Mouse (Mus musculus) heart, adult 2 months (tissue): ENCODE measurements around the gene Tspo2. TPM values are rescaled to one million over a fixed set of nuclear protein-coding genes. Genes with fewer than 3 reads are reported as not detected.

Experiments used
- DNase-seq, 2 experiments: peaks; one replicate each; pipeline ENCODE4 v3.0.0; 2021
- H3K27ac ChIP-seq: fragments of 200-600 bp; 2 replicates; pipeline ENCODE4 v1.8.1; 2022
- H3K27me3 ChIP-seq: fragments of 200-500 bp; 2 replicates; pipeline ENCODE4 v1.6.1; 2012; ENCODE audit warnings: mild to moderate bottlenecking, low read length, inconsistent platforms, mixed read lengths; ENCODE audit not compliant: control insufficient read depth, insufficient read depth
- H3K36me3 ChIP-seq: fragments of 200-500 bp; 2 replicates; pipeline ENCODE4 v1.6.1; 2012; ENCODE audit warnings: low read length, inconsistent platforms; ENCODE audit not compliant: control insufficient read depth, insufficient read depth
- H3K4me1 ChIP-seq: fragments of 200-500 bp; 2 replicates; pipeline ENCODE4 v1.6.1; 2011; ENCODE audit warnings: low read length; ENCODE audit not compliant: control insufficient read depth, insufficient read depth
- H3K4me3 ChIP-seq: fragments of 200-600 bp; 2 replicates; pipeline ENCODE4 v1.8.1; 2022
- H3K79me2 ChIP-seq: fragments of 200-500 bp; replicated peaks from 2 replicates; pipeline ENCODE4 v1.6.1; 2012; ENCODE audit warnings: mild to moderate bottlenecking, inconsistent platforms, low read length, moderate library complexity, mixed read lengths; ENCODE audit not compliant: control insufficient read depth, insufficient read depth
- H3K9ac ChIP-seq: fragments of 200-500 bp; 2 replicates; pipeline ENCODE4 v1.6.1; 2012; ENCODE audit warnings: low read depth, mild to moderate bottlenecking, control low read depth, inconsistent platforms, low read length, mixed read lengths
- CTCF ChIP-seq: fragments of 200-600 bp; IDR thresholded peaks from 2 replicates; pipeline ENCODE4 v1.8.1; 2022; ENCODE audit warnings: antibody characterized with exemption, mild to moderate bottlenecking, moderate library complexity
- EP300 ChIP-seq: fragments of 200-500 bp; IDR thresholded peaks from 2 replicates; pipeline ENCODE4 v1.6.1; 2011; ENCODE audit warnings: low read depth, low read length, control low read depth; ENCODE audit not compliant: insufficient read depth
- POLR2A ChIP-seq: fragments of 200-500 bp; IDR thresholded peaks from 2 replicates; pipeline ENCODE4 v1.6.1; 2011; ENCODE audit warnings: mild to moderate bottlenecking, low read depth, low read length, control low read depth; ENCODE audit not compliant: insufficient read depth
- WGBS: fragments of 180-500 bp; shearing (Covaris S2); methylation state at CpG from one replicate; pipeline ENCODE4 v1.1.7; 2018; 5-methylcytosine and 5-hydroxymethylcytosine counted together
- intact Hi-C: fragments of 180-260 bp; cut with DNase I; formaldehyde crosslinking; loops from one replicate; pipeline ENCODE4 v1.15.1; 2025
- polyA plus RNA-seq: library from polyadenylated mRNA; depleted of rRNA; stranded (reverse); fragments of >200 nt; gene quantifications from 2 replicates; pipeline ENCODE4 v1.2.3, GENCODE M21; 2012; rRNA removed
- total RNA-seq, 2 experiments: library from RNA; stranded (reverse); gene quantifications; 2 replicates each; pipeline ENCODE4 v1.2.3; 2021

The Tspo2 gene
- total and polyA plus RNA-seq, 3 experiments = 1.9 to 5.4 TPM; not detected in 1

- Histone ChIP-seq H3K4me3 (no peak overlapping the region), H3K36me3 (peaks cover 13% of the 10 kb centered on the region), H3K27ac (no peak overlapping the region), H3K27me3 (no peaks in the 10 kb centered on the region), H3K9ac (no peak overlapping the region), H3K4me1 (peaks cover 4% of the 10 kb centered on the region), H3K79me2 (peaks cover 11% of the 10 kb centered on the region)
- intact Hi-C loops = no loop called here
- DNase-seq = no peak
- TF ChIP-seq POLR2A (no peak), CTCF (no peak), EP300 (no peak)
- WGBS = 62% methylated on average over 1 of the region's 1 CpGs
These were observed 46.6 kb downstream of the Tspo2 start for GRCm38 (mm10) chr17:48404706-48405105.

- H3K27me3 ChIP-seq = no peaks in the 10 kb centered on the region
- DNase-seq = no peak
- H3K4me3 ChIP-seq = no peak overlapping the region
- intact Hi-C loops = no loop called here
- no peak for TF ChIP-seq POLR2A
- no peak for TF ChIP-seq EP300
- no peak for TF ChIP-seq CTCF
- H3K36me3 ChIP-seq = peaks cover 13% of the 10 kb centered on the region
- no peak overlapping the region for H3K9ac ChIP-seq
- peaks cover 11% of the 10 kb centered on the region for H3K79me2 ChIP-seq
- H3K4me1 ChIP-seq = peaks cover 4% of the 10 kb centered on the region
- 78% methylated on average over 2 of the region's 2 CpGs for WGBS
- no peak overlapping the region for H3K27ac ChIP-seq
These were observed 47.5 kb downstream of the Tspo2 start for GRCm38 (mm10) chr17:48403848-48404247.

- WGBS = 96% methylated on average over 3 of the region's 3 CpGs
- Histone ChIP-seq H3K9ac (no peak overlapping the region), H3K36me3 (peaks cover 11% of the 10 kb centered on the region), H3K27me3 (no peaks in the 10 kb centered on the region), H3K4me1 (peaks cover 1% of the 10 kb centered on the region), H3K27ac (no peak overlapping the region), H3K4me3 (no peak overlapping the region), H3K79me2 (peaks cover 11% of the 10 kb centered on the region)
- TF ChIP-seq CTCF (no peak), EP300 (no peak), POLR2A (no peak)
- intact Hi-C loops = no loop called here
- peak in 1 of 2 experiments; percentile 10 for DNase-seq
These were observed 48.6 kb downstream of the Tspo2 start for GRCm38 (mm10) chr17:48402751-48403150.

- intact Hi-C loops = no loop called here
- no peaks in the 10 kb centered on the region for H3K27me3 ChIP-seq
- no peak overlapping the region for H3K4me3 ChIP-seq
- H3K36me3 ChIP-seq = peaks cover 9% of the 10 kb centered on the region
- peaks cover 9% of the 10 kb centered on the region for H3K79me2 ChIP-seq
- H3K27ac ChIP-seq = no peak overlapping the region
- TF ChIP-seq CTCF (no peak), POLR2A (no peak), EP300 (no peak)
- peaks cover 1% of the 10 kb centered on the region; the same call in 1 of the 2 replicates for H3K4me1 ChIP-seq
- peak in 1 of 2 experiments; percentile 2 for DNase-seq
- WGBS = 84% methylated on average over 4 of the region's 4 CpGs
- no peak overlapping the region for H3K9ac ChIP-seq
These were observed 49.6 kb downstream of the Tspo2 start for GRCm38 (mm10) chr17:48401710-48402109.

Other genes with a start within 250 kb of the Tspo2 start
- gene Trem1, start 218.8 kb downstream of the Tspo2 start, total RNA-seq = under 1 TPM in 1 of 2 experiments, not detected in 1; 0.10 TPM
- gene Trem1, start 218.8 kb downstream of the Tspo2 start, polyA plus RNA-seq = 0.09 and 0.10 TPM in 2 replicates
- under 1 TPM in 1 of 2 experiments, not detected in 1; 0.26 TPM for gene Trem3, start 203.7 kb downstream of the Tspo2 start, total RNA-seq
- gene Trem3, start 203.7 kb downstream of the Tspo2 start, polyA plus RNA-seq = 0.23 TPM in 1 of 2 replicates, not detected in the other
- under 1 TPM in 1 of 2 experiments, not detected in 1; 0.31 TPM for gene Treml4, start 187.2 kb downstream of the Tspo2 start, total RNA-seq
- 0.76 and 1.9 TPM in 2 replicates for gene Treml4, start 187.2 kb downstream of the Tspo2 start, polyA plus RNA-seq
- gene Treml2, start 152.0 kb downstream of the Tspo2 start, total RNA-seq = 1 to 10 TPM in 1 of 2 experiments, under 1 TPM in 1; 0.91 to 3.1 TPM
- 1.5 and 2.4 TPM in 2 replicates for gene Treml2, start 152.0 kb downstream of the Tspo2 start, polyA plus RNA-seq
- under 1 TPM; 0.14 to 0.57 TPM for gene B430306N03Rik, start 135.4 kb downstream of the Tspo2 start, total RNA-seq
- gene B430306N03Rik, start 135.4 kb downstream of the Tspo2 start, polyA plus RNA-seq = 0.35 and 0.55 TPM in 2 replicates
- gene Trem2, start 105.1 kb downstream of the Tspo2 start, total RNA-seq = 1 to 10 TPM; 1.4 to 1.5 TPM
- 3.3 and 3.5 TPM in 2 replicates for gene Trem2, start 105.1 kb downstream of the Tspo2 start, polyA plus RNA-seq
- gene Treml1, start 91.6 kb downstream of the Tspo2 start, total RNA-seq = 1 to 10 TPM in 1 of 2 experiments, not detected in 1; 2.4 TPM
- gene Treml1, start 91.6 kb downstream of the Tspo2 start, polyA plus RNA-seq = 1.3 and 3.5 TPM in 2 replicates
- 10 to 100 TPM; 14.7 to 21.2 TPM for gene Nfya, start 41.6 kb downstream of the Tspo2 start, total RNA-seq
- gene Nfya, start 41.6 kb downstream of the Tspo2 start, polyA plus RNA-seq = 33.1 and 41.9 TPM in 2 replicates
- 10 to 100 TPM; 15.5 to 21.6 TPM for gene Oard1, start 41.5 kb downstream of the Tspo2 start, total RNA-seq
- 8.6 and 20.5 TPM in 2 replicates for gene Oard1, start 41.5 kb downstream of the Tspo2 start, polyA plus RNA-seq
- 100 to 1,000 TPM; 222 to 256 TPM for gene Apobec2, start 18.6 kb downstream of the Tspo2 start, total RNA-seq
- gene Apobec2, start 18.6 kb downstream of the Tspo2 start, polyA plus RNA-seq = 150 and 194 TPM in 2 replicates
- gene Unc5cl, start 3.4 kb upstream of the Tspo2 start, total RNA-seq = under 1 TPM; 0.23 to 0.27 TPM
- gene Unc5cl, start 3.4 kb upstream of the Tspo2 start, polyA plus RNA-seq = 0.21 TPM in 1 of 2 replicates, not detected in the other